ENCODE assay signal across 19 mouse cellular contexts in the genomic region with DNA sequence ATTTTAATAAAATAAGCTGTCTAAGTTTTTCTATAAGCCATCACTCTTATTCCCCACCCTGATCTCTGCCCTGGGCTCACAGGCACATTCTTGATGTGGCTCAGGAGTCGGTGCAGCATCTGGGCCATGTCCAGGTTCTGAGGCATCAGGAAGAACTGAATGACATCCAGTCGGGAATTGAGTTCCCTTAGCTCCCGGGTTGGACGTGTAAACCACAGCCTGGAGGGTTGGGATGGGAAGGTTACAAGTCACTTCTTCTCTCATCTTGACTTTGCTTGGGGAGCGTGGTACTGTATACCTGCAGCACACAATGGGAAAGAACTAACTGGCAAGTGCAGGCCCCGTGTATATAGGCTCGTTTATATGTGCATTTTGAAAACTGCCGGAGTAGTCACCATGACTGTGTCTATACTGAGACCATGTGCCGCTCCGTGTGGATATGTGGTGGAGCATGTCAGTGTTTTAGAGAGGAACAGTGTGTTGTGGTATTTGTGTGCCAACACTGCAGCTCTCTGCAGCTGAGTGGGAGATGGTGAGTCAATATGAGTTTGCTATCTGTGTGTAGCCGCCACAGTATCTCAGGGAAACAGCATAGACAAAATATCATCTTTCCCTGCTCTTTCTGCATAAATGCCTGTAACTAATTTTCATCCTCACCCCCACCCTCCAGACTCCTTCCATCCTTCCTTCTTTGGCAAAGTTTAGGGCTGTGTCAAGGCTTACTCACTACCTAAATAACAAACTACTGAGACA. TPM values are rescaled to one million over a fixed set of nuclear protein-coding genes. Genes with fewer than 3 reads are reported as not detected.
DNase-seq lines count a peak whose midpoint lies in the region; ATAC-seq and TF ChIP-seq lines count a peak whose summit lies in the region.
"Had no signal": no experiment of that assay in that cellular context is flagged by ENCODE, and none has a peak within 500 bp of the region (broad histone marks: within the 10 kb centered on the region; RNA-seq: fewer than 3 reads in every experiment).

No protein-coding gene starts in this region.

- H3K36me3 ChIP-seq in heart, embryonic 12.5 days = no peaks in the 10 kb centered on the region
- no peaks in the 10 kb centered on the region for H3K36me3 ChIP-seq in myocyte (ENCODE audit: control insufficient read depth, insufficient read depth)
- H3K36me3 ChIP-seq in hindbrain, embryonic 10.5 days = no peaks in the 10 kb centered on the region
- H3K36me3 ChIP-seq: hindbrain, embryonic 13.5 days; liver, embryonic 15.5 days; midbrain, embryonic 13.5 days; neural tube, embryonic 13.5 days had no signal

- no peaks in the 10 kb centered on the region for H3K79me2 ChIP-seq in myocyte (ENCODE audit: control insufficient read depth, insufficient read depth)

- no peak overlapping the region for H3K9ac ChIP-seq in heart, embryonic 12.5 days
- H3K9ac ChIP-seq: hindbrain, embryonic 13.5 days; liver, embryonic 15.5 days; midbrain, embryonic 13.5 days; neural tube, embryonic 13.5 days had no signal

- no peaks in the 10 kb centered on the region for H3K27me3 ChIP-seq in heart, embryonic 12.5 days (replicated peaks)
- no peaks in the 10 kb centered on the region for H3K27me3 ChIP-seq in myocyte (ENCODE audit: control insufficient read depth, insufficient read depth, insufficient read length)
- H3K27me3 ChIP-seq in hindbrain, embryonic 10.5 days (ENCODE audit: insufficient read depth, poor library complexity, severe bottlenecking) = no peaks in the 10 kb centered on the region
- H3K27me3 ChIP-seq: hindbrain, embryonic 13.5 days; liver, embryonic 15.5 days; midbrain, embryonic 13.5 days; neural tube, embryonic 13.5 days had no signal

- H3K4me2 ChIP-seq in heart, embryonic 12.5 days = no peak overlapping the region
- H3K4me2 ChIP-seq in myocyte (ENCODE audit: low read depth) = peak overlapping the region; percentile 61
- H3K4me2 ChIP-seq: heart, embryonic 11.5 days; hindbrain, embryonic 13.5 days; liver, embryonic 15.5 days; midbrain, embryonic 13.5 days; neural tube, embryonic 13.5 days had no signal

- H3K4me1 ChIP-seq in heart, embryonic 12.5 days (replicated peaks) = peaks cover 4% of the 10 kb centered on the region
- no peaks in the 10 kb centered on the region; the same call in 1 of the 2 replicates for H3K4me1 ChIP-seq in hindbrain, embryonic 10.5 days (replicated peaks)
- H3K4me1 ChIP-seq: hindbrain, embryonic 13.5 days; midbrain, embryonic 13.5 days; neural tube, embryonic 13.5 days had no signal

- TF ChIP-seq POLR2A in myocyte (IDR thresholded peaks at IDR 0.05; ENCODE audit: insufficient read length, low read depth) = no peak

- no peak overlapping the region for H3K4me3 ChIP-seq in heart, embryonic 12.5 days
- H3K4me3 ChIP-seq in myocyte = no peak overlapping the region
- H3K4me3 ChIP-seq in hindbrain, embryonic 10.5 days = no peak overlapping the region
- H3K4me3 ChIP-seq: hindbrain, embryonic 13.5 days; liver, embryonic 15.5 days; midbrain, embryonic 13.5 days; neural tube, embryonic 13.5 days had no signal

- no peak overlapping the region for H3K27ac ChIP-seq in heart, embryonic 12.5 days (ENCODE audit: poor library complexity, severe bottlenecking)
- no peak overlapping the region for H3K27ac ChIP-seq in hindbrain, embryonic 10.5 days
- H3K27ac ChIP-seq: hindbrain, embryonic 13.5 days; liver, embryonic 15.5 days; midbrain, embryonic 13.5 days; neural tube, embryonic 13.5 days had no signal

- 80% methylated on average over 11 of the region's 11 CpGs for WGBS in heart, embryonic 12.5 days
- WGBS in hindbrain, embryonic 10.5 days = 86% methylated on average over 11 of the region's 11 CpGs

- H3K9me3 ChIP-seq in heart, embryonic 12.5 days (replicated peaks) = no peaks in the 10 kb centered on the region
- no peaks in the 10 kb centered on the region for H3K9me3 ChIP-seq in hindbrain, embryonic 10.5 days
- H3K9me3 ChIP-seq: hindbrain, embryonic 13.5 days; liver, embryonic 15.5 days; midbrain, embryonic 13.5 days; neural tube, embryonic 13.5 days had no signal

- ATAC-seq in heart, embryonic 12.5 days (ENCODE audit: insufficient number of reproducible peaks, low FRiP score) = no peak
- ATAC-seq: inflammation-experienced regulatory T-cells, adult 6 months; lung, postnatal 0 days; midbrain, embryonic 13.5 days had no signal

- H3ac ChIP-seq in myocyte (ENCODE audit: control insufficient read depth, insufficient read length) = no peak overlapping the region

- peak; percentile 83 for DNase-seq in heart, adult 11 months
- peak; percentile 55 for DNase-seq in right cerebral cortex, adult 18-20 months
- DNase-seq in right cerebral cortex, postnatal 4 days = no peak
- peak; percentile 88 for DNase-seq in NIH3T3 (ENCODE audit: low read depth)
- no peak for DNase-seq in hindbrain, embryonic 10.5 days (ENCODE audit: low spot score)
- DNase-seq: adrenal gland, postnatal 25 days; cerebellum, adult 18-20 months; heart, postnatal 14 days; kidney, postnatal 36 days; thymus, adult 2 months had no signal

TF ChIP-seq in myocyte, 11 proteins besides CTCF, POLR2A, EP300 and RAD21:
- TF ChIP-seq REST (IDR thresholded peaks at IDR 0.05; ENCODE audit: insufficient read depth, insufficient read length) (no peak), POLR2AphosphoS2 (IDR thresholded peaks at IDR 0.05; ENCODE audit: insufficient read length, low read depth) (no peak), USF1 (IDR thresholded peaks at IDR 0.05; ENCODE audit: low read depth) (no peak), MAX (IDR thresholded peaks at IDR 0.05; ENCODE audit: low read depth) (no peak), CEBPB (IDR thresholded peaks at IDR 0.05; ENCODE audit: insufficient read depth, poor library complexity, severe bottlenecking) (no peak), E2F4 (IDR thresholded peaks at IDR 0.05; ENCODE audit: insufficient read depth) (no peak), MYOD1 (IDR thresholded peaks at IDR 0.05; ENCODE audit: control insufficient read depth in 1 of 3, insufficient read length in 2 of 3, low read depth in 2 of 3) (no peak), MYOG (IDR thresholded peaks at IDR 0.05; ENCODE audit: control insufficient read depth in 1 of 3, insufficient read depth in 1 of 3, insufficient read length in 2 of 3, low read depth in 2 of 3) (no peak), TCF12 (IDR thresholded peaks at IDR 0.05; ENCODE audit: insufficient read depth, poor library complexity, severe bottlenecking) (no peak), SRF (IDR thresholded peaks at IDR 0.05; ENCODE audit: control insufficient read depth, insufficient read length, low read depth) (no peak), TCF3 (IDR thresholded peaks at IDR 0.05; ENCODE audit: insufficient read length, low read depth) (no peak)

RNA-seq across cellular contexts. Expression of gene Msh5, which starts 7.2 kb away (rescaled TPM):
- 3.5 and 4.9 TPM in 2 replicates for polyA plus RNA-seq in heart, embryonic 12.5 days (2016; fragmentation: Nextera tagmentation; extraction: Ambion mirVana)
- 2.1 TPM for polyA plus RNA-seq in myocyte (2012; fragmentation: generic; extraction: Trizol)
- polyA plus RNA-seq in hindbrain, embryonic 10.5 days (2016; fragmentation: Nextera tagmentation; extraction: Ambion mirVana) = 3.9 and 6.4 TPM in 2 replicates

RNA-seq across cellular contexts. Expression of gene Clic1, which starts 10.5 kb away (rescaled TPM):
- 349 and 354 TPM in 2 replicates for polyA plus RNA-seq in heart, embryonic 12.5 days (2016; fragmentation: Nextera tagmentation; extraction: Ambion mirVana)
- 412 TPM for polyA plus RNA-seq in myocyte (2012; fragmentation: generic; extraction: Trizol)
- 232 and 239 TPM in 2 replicates for polyA plus RNA-seq in hindbrain, embryonic 10.5 days (2016; fragmentation: Nextera tagmentation; extraction: Ambion mirVana)

RNA-seq across cellular contexts. Expression of gene Sapcd1, which starts 11.5 kb away (rescaled TPM):
- 2.4 and 2.6 TPM in 2 replicates for polyA plus RNA-seq in heart, embryonic 12.5 days (2016; fragmentation: Nextera tagmentation; extraction: Ambion mirVana)
- polyA plus RNA-seq in myocyte (2012; fragmentation: generic; extraction: Trizol) = 0.14 TPM
- polyA plus RNA-seq in hindbrain, embryonic 10.5 days (2016; fragmentation: Nextera tagmentation; extraction: Ambion mirVana) = 5.2 and 5.6 TPM in 2 replicates

RNA-seq across cellular contexts. Expression of gene Ddah2, which starts 19.5 kb away (rescaled TPM):
- polyA plus RNA-seq in heart, embryonic 12.5 days (2016; fragmentation: Nextera tagmentation; extraction: Ambion mirVana) = 192 and 205 TPM in 2 replicates
- 101 TPM for polyA plus RNA-seq in myocyte (2012; fragmentation: generic; extraction: Trizol)
- polyA plus RNA-seq in hindbrain, embryonic 10.5 days (2016; fragmentation: Nextera tagmentation; extraction: Ambion mirVana) = 536 and 664 TPM in 2 replicates

RNA-seq across cellular contexts. Expression of gene Vwa7, which starts 22.9 kb away (rescaled TPM):
- 0.32 and 0.37 TPM in 2 replicates for polyA plus RNA-seq in heart, embryonic 12.5 days (2016; fragmentation: Nextera tagmentation; extraction: Ambion mirVana)
- 0.05 TPM for polyA plus RNA-seq in myocyte (2012; fragmentation: generic; extraction: Trizol)
- polyA plus RNA-seq in hindbrain, embryonic 10.5 days (2016; fragmentation: Nextera tagmentation; extraction: Ambion mirVana) = 0.10 and 0.24 TPM in 2 replicates

Comparison
In these comparisons a context has a peak if more than half of its experiments do, and no peak if none do; other contexts are left out.
1. DNase-seq: peak in heart, adult 11 months (single experiment), right cerebral cortex, adult 18-20 months (single experiment) and NIH3T3 (single experiment); none in right cerebral cortex, postnatal 4 days (single experiment) and hindbrain, embryonic 10.5 days (single experiment).